Mouse (Mus musculus) forebrain, embryonic 16.5 days (tissue): Measurements from ENCODE around the gene Actr10. TPM values are rescaled to one million over a fixed set of nuclear protein-coding genes. Genes with fewer than 3 reads are reported as not detected.

Experiments used
- ATAC-seq: fragments of 200-750 bp; cut with Nextera tagmentation; 2 replicates; pipeline ENCODE4 v1.8.0; 2017; ENCODE audit warnings: mild to moderate bottlenecking, moderate library complexity
- H3K27ac ChIP-seq: fragments of 300-500 bp; sonication (generic); 2 replicates; pipeline ENCODE4 v1.5.1; 2014; ENCODE audit warnings: low read length, control low read depth
- H3K27me3 ChIP-seq: fragments of 300-500 bp; sonication (generic); replicated peaks from 2 replicates; pipeline ENCODE4 v1.6.1; 2014; ENCODE audit warnings: low read length; ENCODE audit not compliant: control insufficient read depth, insufficient read depth
- H3K36me3 ChIP-seq: fragments of 300-500 bp; sonication (generic); 2 replicates; pipeline ENCODE4 v1.6.1; 2014; ENCODE audit not compliant: control insufficient read depth, insufficient read depth
- H3K4me1 ChIP-seq: fragments of 300-500 bp; sonication (generic); replicated peaks from 2 replicates; pipeline ENCODE4 v1.6.1; 2014; ENCODE audit warnings: low read length; ENCODE audit not compliant: control insufficient read depth, insufficient read depth
- H3K4me2 ChIP-seq: fragments of 300-500 bp; sonication (generic); 2 replicates; pipeline ENCODE4 v1.6.1; 2014; ENCODE audit warnings: mild to moderate bottlenecking, low read length, control low read depth
- H3K4me3 ChIP-seq: fragments of 300-500 bp; sonication (generic); replicated peaks from 2 replicates; pipeline ENCODE4 v1.5.1; 2014; ENCODE audit warnings: mild to moderate bottlenecking, low read length, control low read depth
- H3K9ac ChIP-seq: fragments of 300-500 bp; sonication (generic); replicated peaks from 2 replicates; pipeline ENCODE4 v1.6.1; 2014; ENCODE audit warnings: low read depth, low read length, control low read depth
- H3K9me3 ChIP-seq: fragments of 300-500 bp; sonication (generic); 2 replicates; pipeline ENCODE4 v1.6.1; 2016; ENCODE audit warnings: low read length; ENCODE audit not compliant: control insufficient read depth
- WGBS: fragments of 180-500 bp; shearing (Covaris S2); extraction: QIAGEN DNeasy Blood & Tissue Kit; methylation state at CpG from one replicate; pipeline ENCODE4 v1.1.7; 2014; 5-methylcytosine and 5-hydroxymethylcytosine counted together
- polyA plus RNA-seq: library from polyadenylated mRNA; unstranded; fragments of >200 nt; fragmentation: Nextera tagmentation; extraction: Ambion mirVana; gene quantifications from 2 replicates; pipeline ENCODE4 v1.2.1, GENCODE M21; 2015

The Actr10 gene
- polyA plus RNA-seq, 1 experiment from 2014 or later: 199 TPM

GRCm38 (mm10) chr12:71003760-71004426 is 66.2 kb downstream of the Actr10 start:
- H3K9ac ChIP-seq: no peak overlapping the region
- H3K4me1 ChIP-seq: peaks cover 2% of the 10 kb centered on the region; the same call in 1 of the 2 replicates
- peaks cover 35% of the 10 kb centered on the region for H3K36me3 ChIP-seq
- H3K9me3 ChIP-seq: no peaks in the 10 kb centered on the region
- 91% methylated on average over 5 of the region's 6 CpGs for WGBS
- H3K4me2 ChIP-seq: no peak overlapping the region
- no peak overlapping the region for H3K4me3 ChIP-seq
- ATAC-seq: no peak
- no peaks in the 10 kb centered on the region for H3K27me3 ChIP-seq
- no peak overlapping the region for H3K27ac ChIP-seq

- H3K27ac ChIP-seq: no peak overlapping the region
- H3K27me3 ChIP-seq: no peaks in the 10 kb centered on the region
- no peak for ATAC-seq
- no peaks in the 10 kb centered on the region for H3K9me3 ChIP-seq
- H3K4me1 ChIP-seq: no peaks in the 10 kb centered on the region
- H3K9ac ChIP-seq: no peak overlapping the region
- H3K4me3 ChIP-seq: no peak overlapping the region
- WGBS: 91% methylated on average over 6 of the region's 6 CpGs
- peaks cover 41% of the 10 kb centered on the region for H3K36me3 ChIP-seq
- no peak overlapping the region for H3K4me2 ChIP-seq
These were observed 68.5 kb downstream of the Actr10 start for GRCm38 (mm10) chr12:71006141-71006540.

GRCm38 (mm10) chr12:71006901-71007300 is 69.2 kb downstream of the Actr10 start:
- Histone ChIP-seq H3K4me3 (no peak overlapping the region), H3K4me1 (peaks cover under 1% of the 10 kb centered on the region), H3K27me3 (no peaks in the 10 kb centered on the region), H3K4me2 (no peak overlapping the region), H3K9me3 (no peaks in the 10 kb centered on the region), H3K36me3 (peaks cover 41% of the 10 kb centered on the region), H3K9ac (no peak overlapping the region), H3K27ac (no peak overlapping the region)
- WGBS: 93% methylated on average over 7 of the region's 7 CpGs
- no peak for ATAC-seq

GRCm38 (mm10) chr12:71009769-71010168 is 72.1 kb downstream of the Actr10 start:
- Histone ChIP-seq H3K27ac (no peak overlapping the region), H3K36me3 (peaks cover 37% of the 10 kb centered on the region), H3K4me1 (peaks cover 21% of the 10 kb centered on the region), H3K4me2 (no peak overlapping the region), H3K9me3 (no peaks in the 10 kb centered on the region), H3K9ac (no peak overlapping the region), H3K27me3 (no peaks in the 10 kb centered on the region), H3K4me3 (no peak overlapping the region)
- 65% methylated on average over 4 of the region's 4 CpGs for WGBS
- ATAC-seq: no peak

Other genes with a start within 250 kb of the Actr10 start
- gene Frmd6, start 112.3 kb upstream of the Actr10 start, polyA plus RNA-seq: 12.5 and 16.6 TPM in 2 replicates
- 575 and 587 TPM in 2 replicates for gene Psma3, start 36.8 kb downstream of the Actr10 start, polyA plus RNA-seq
- gene Arid4a, start 78.1 kb downstream of the Actr10 start, polyA plus RNA-seq: 51.2 and 52.1 TPM in 2 replicates
- not detected in 2 replicates for gene Tomm20l, start 173.6 kb downstream of the Actr10 start, polyA plus RNA-seq
- 83.9 and 105 TPM in 2 replicates for gene Timm9, start 198.8 kb downstream of the Actr10 start, polyA plus RNA-seq
- gene 2700049A03Rik, start 199.0 kb downstream of the Actr10 start, polyA plus RNA-seq: 18.4 and 18.6 TPM in 2 replicates